Mouse (Mus musculus) bone marrow, adult 2 months (tissue): ENCODE data around the gene Ctsa.

ENCODE experiments used
- CTCF ChIP-seq: fragments of 200-500 bp; IDR thresholded peaks from 2 replicates; pipeline ENCODE4 v1.5.1; 2011; ENCODE audit warnings: low read length, control low read depth; ENCODE audit not compliant: control insufficient read depth, insufficient read depth
- POLR2A ChIP-seq: fragments of 200-500 bp; IDR thresholded peaks from 2 replicates; pipeline ENCODE4 v1.6.1; 2011; ENCODE audit warnings: low read depth, mild to moderate bottlenecking, control low read depth, low read length, borderline replicate concordance; ENCODE audit not compliant: control insufficient read depth

GRCm38 (mm10) chr2:164862179-164862861 lies 29.6 kb downstream of the Ctsa start:
- TF ChIP-seq POLR2A, result no peak
- TF ChIP-seq CTCF, result no peak
